21 mouse cellular contexts compared by ENCODE assay signal in the genomic region with DNA sequence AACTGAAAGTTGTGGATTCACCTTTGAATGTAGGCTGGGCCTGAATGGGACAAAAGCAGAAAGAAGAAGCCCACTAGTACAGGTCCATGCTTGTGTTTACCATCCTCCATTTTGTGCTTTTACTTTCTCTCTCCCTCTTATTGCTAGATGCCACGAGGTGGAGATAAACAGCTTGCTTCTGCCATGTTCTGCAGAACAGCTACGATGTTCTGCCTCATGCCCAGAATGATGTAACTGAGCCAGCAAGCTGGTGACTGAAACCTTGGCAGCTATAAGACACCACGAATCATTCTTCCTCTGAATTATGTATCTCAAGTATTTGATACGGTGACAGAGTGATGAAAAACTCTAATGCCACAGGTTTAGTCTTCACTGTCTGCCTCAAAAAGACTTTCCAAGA.
A peak's percentile ranks its signal among the peaks of the same experiment; 100 is the strongest.
DNase-seq lines count a peak whose midpoint lies in the region; ATAC-seq lines count a peak whose summit lies in the region.
"Had no signal": no experiment of that assay in that cellular context is flagged by ENCODE, and none has a peak within 500 bp of the region (broad histone marks: within the 10 kb centered on the region; RNA-seq: fewer than 3 reads in every experiment).

No protein-coding gene starts in this region.

- no peaks in the 10 kb centered on the region for H3K36me3 ChIP-seq in forebrain, embryonic 16.5 days (ENCODE audit: control insufficient read depth, insufficient read depth)
- H3K36me3 ChIP-seq in forebrain, embryonic 10.5 days (replicated peaks) = no peaks in the 10 kb centered on the region
- H3K36me3 ChIP-seq: hindbrain, embryonic 12.5 days; hindbrain, embryonic 15.5 days had no signal

- WGBS in forebrain, embryonic 16.5 days = 75% methylated on average over 4 of the region's 4 CpGs
- WGBS in forebrain, embryonic 10.5 days = 92% methylated on average over 4 of the region's 4 CpGs

- no peak overlapping the region for H3K9ac ChIP-seq in forebrain, embryonic 16.5 days (replicated peaks; ENCODE audit: low read depth, low read length)
- H3K9ac ChIP-seq: hindbrain, embryonic 12.5 days; hindbrain, embryonic 15.5 days had no signal

- no peak overlapping the region for H3K27ac ChIP-seq in forebrain, embryonic 16.5 days (ENCODE audit: low read length)
- no peak overlapping the region for H3K27ac ChIP-seq in forebrain, embryonic 10.5 days
- H3K27ac ChIP-seq: gastrocnemius, adult 2 months; hindbrain, embryonic 12.5 days; hindbrain, embryonic 15.5 days had no signal

- peak; percentile 73 for ATAC-seq in forebrain, embryonic 16.5 days
- ATAC-seq: intestine, postnatal 0 days; Patski had no signal

- H3K4me2 ChIP-seq in forebrain, embryonic 16.5 days (ENCODE audit: low read length) = no peak overlapping the region
- H3K4me2 ChIP-seq: heart, embryonic 11.5 days; hindbrain, embryonic 12.5 days; hindbrain, embryonic 15.5 days had no signal

- no peaks in the 10 kb centered on the region for H3K4me1 ChIP-seq in forebrain, embryonic 16.5 days (replicated peaks; ENCODE audit: control insufficient read depth, insufficient read depth, low read length)
- no peaks in the 10 kb centered on the region for H3K4me1 ChIP-seq in forebrain, embryonic 10.5 days
- H3K4me1 ChIP-seq: hindbrain, embryonic 12.5 days; hindbrain, embryonic 15.5 days had no signal

- H3K9me3 ChIP-seq in forebrain, embryonic 16.5 days (ENCODE audit: control insufficient read depth, low read length) = no peaks in the 10 kb centered on the region
- H3K9me3 ChIP-seq in forebrain, embryonic 10.5 days = 0 out of 2 replicates have a peak, but pooled peaks cover 3% of the 10 kb centered on the region
- H3K9me3 ChIP-seq: hindbrain, embryonic 12.5 days; hindbrain, embryonic 15.5 days had no signal

- no peaks in the 10 kb centered on the region for H3K27me3 ChIP-seq in forebrain, embryonic 16.5 days (replicated peaks; ENCODE audit: control insufficient read depth, insufficient read depth, low read length)
- no peaks in the 10 kb centered on the region for H3K27me3 ChIP-seq in forebrain, embryonic 10.5 days (ENCODE audit: poor library complexity, severe bottlenecking)
- H3K27me3 ChIP-seq: hindbrain, embryonic 12.5 days; hindbrain, embryonic 15.5 days; Patski had no signal

- DNase-seq in forebrain, embryonic 10.5 days (ENCODE audit: extremely low spot score, low spot score) = no peak
- peak; percentile 13 to 34 for DNase-seq in layer of hippocampus, adult 18-20 months (ENCODE audit: low spot score in 2 of 2)
- no peak for DNase-seq in layer of hippocampus, postnatal 25 days (ENCODE audit: extremely low spot score in 1 of 2, low spot score in 1 of 2)
- DNase-seq in Muller cell, postnatal 12 days (ENCODE audit: inconsistent ontology term) = peak; percentile 14
- DNase-seq in brain, adult 2 months (ENCODE audit: low read depth, low spot score) = peak; percentile 29
- DNase-seq in cerebellum, postnatal 36 days = no peak
- DNase-seq: adrenal gland, postnatal 10 days; adrenal gland, postnatal 36 days; cerebellum, adult 11-12 months; cerebellum, adult 8-10 months; cerebellum, postnatal 10 days; gastrocnemius, adult 2 months; gastrocnemius, postnatal 14 days; heart, adult 11 months; kidney, adult 2 months had no signal

- H3K4me3 ChIP-seq in forebrain, embryonic 16.5 days (replicated peaks; ENCODE audit: low read length) = no peak overlapping the region
- H3K4me3 ChIP-seq in forebrain, embryonic 10.5 days = no peak overlapping the region
- H3K4me3 ChIP-seq: gastrocnemius, adult 2 months; hindbrain, embryonic 12.5 days; hindbrain, embryonic 15.5 days had no signal

Comparison
In these comparisons a context has a peak if more than half of its experiments do, and no peak if none do; other contexts are left out.
1. DNase-seq: peak in layer of hippocampus, adult 18-20 months (2 of 2), Muller cell, postnatal 12 days (single experiment) and brain, adult 2 months (single experiment); none in forebrain, embryonic 10.5 days (single experiment), layer of hippocampus, postnatal 25 days (0 of 2) and cerebellum, postnatal 36 days (0 of 2).